Mouse (Mus musculus): ENCODE data around the gene Zc3hav1.

Gene Zc3hav1

GRCm38 (mm10) chr6:38352451-38352850 lies 2.0 kb downstream of the Zc3hav1 start:
- DNase-seq (ENCODE audit: low read depth, low spot score): no peak

DNA sequence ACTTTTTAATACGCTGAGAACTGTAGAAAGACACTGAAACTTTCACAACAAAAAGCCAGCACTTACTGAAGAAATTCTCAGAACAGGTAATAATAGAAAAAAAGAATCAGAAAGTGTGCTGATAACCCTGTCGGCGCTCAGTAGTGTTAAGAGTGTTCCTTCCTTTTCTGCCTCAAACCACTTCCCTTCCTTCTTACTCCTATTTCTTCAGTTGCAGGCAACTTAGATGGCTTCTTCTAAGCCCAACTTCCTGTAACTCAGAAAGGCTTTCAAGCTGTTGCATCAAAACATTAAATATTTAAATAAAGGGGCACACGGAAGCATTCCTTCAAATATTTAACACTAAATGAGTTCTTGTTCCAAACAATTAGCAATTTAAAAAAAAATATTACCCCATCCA lies 2.5 kb downstream of the Zc3hav1 start:
- no peak for DNase-seq (ENCODE audit: low read depth, low spot score)

DNA sequence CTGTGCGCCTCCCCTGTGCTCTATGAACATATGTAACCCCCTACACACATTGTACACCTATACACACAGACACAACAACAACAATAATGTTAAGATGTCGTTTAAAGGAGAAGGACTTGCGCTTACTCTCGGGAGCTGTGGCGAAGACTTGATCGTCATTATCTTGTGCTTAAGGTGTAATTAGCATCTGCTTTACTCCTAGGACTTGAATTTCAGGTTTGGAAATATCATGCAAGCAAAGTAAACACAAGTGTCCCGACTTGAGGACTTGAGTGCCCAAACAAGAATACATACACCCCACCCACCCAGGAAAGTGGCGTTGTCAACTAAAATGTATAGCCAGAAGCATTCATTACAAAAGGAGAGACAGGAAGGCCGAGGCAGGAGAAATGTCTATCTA lies 4.6 kb downstream of the Zc3hav1 start:
- DNase-seq (ENCODE audit: low read depth, low spot score): no peak

- no peak for DNase-seq (ENCODE audit: low read depth, low spot score)
These were observed 5.5 kb downstream of the Zc3hav1 start for GRCm38 (mm10) chr6:38348811-38349453.

DNA sequence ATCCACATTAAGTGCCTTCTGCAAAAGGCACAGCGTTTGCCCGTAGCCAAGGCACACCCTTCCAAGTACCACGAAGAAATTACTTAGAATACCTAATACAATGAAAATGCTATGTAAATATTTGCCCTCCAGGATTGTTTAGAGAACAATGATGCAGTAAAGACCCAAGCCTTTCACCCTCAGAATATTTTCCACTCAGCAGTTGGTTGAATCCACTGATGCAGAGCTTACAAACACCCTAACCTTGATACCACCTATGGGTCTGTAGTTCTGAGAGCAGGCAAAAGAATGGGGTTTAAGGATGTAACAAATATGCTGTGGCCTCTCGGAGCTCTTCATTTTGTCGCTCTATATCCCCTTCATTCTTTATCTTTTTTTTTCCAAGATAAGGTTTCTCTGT lies 6.5 kb downstream of the Zc3hav1 start:
- DNase-seq (ENCODE audit: low read depth, low spot score): no peak

- DNase-seq (ENCODE audit: low read depth, low spot score): no peak
These were observed 8.6 kb downstream of the Zc3hav1 start for GRCm38 (mm10) chr6:38345796-38346195.

DNA sequence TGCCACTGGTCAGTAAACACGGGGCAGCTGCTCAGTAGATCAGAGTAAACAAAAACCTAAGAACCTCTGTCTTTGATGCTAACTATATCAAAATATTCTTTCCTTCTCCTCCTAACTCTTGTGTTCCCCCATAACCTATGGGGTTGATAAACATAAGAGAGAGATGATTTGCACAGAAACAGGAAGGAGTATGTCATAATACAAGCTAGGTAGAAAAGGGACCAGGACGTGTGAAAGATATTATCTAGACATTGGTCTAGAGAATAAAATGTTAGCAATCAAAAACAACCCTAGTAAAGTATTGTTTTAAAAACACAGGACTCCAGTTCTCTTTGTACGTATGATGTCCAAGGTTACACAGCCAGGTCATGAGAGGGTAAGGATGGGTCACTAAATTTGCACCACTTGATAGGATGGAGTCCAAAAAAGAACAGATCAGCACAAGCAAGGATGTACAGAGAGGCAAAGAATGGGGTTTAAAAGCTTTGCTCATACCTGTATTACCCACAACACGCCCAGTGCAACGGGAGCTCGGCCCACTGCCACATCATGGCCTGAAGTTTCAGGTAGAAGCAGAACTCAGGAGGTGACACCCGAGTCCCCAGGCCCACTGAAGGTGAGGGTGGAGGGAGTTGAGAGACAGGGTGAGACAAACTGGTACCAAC lies 10.3 kb downstream of the Zc3hav1 start:
- no peak for DNase-seq (ENCODE audit: low read depth, low spot score)

DNA sequence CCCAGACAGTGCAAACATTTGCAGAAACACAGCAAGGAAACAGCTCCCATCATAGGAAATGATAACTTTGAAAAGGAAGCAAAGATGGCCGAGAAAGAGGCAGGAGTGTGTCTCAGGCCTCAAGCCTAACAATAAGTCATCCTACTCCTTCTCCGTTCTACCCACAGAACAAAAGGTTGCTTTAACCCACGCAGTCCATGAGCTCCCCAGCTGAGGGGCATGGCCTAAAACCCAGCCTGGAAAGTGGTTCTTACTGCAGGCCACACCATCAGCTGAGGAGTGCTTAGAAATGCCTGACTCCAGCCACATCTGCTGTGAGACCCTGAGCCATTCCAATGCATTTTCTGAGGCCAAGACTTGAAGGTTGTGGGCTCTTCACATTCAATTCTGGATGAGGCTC lies 10.8 kb downstream of the Zc3hav1 start:
- DNase-seq (ENCODE audit: low read depth, low spot score): no peak

GRCm38 (mm10) chr6:38342666-38342992 lies 11.8 kb downstream of the Zc3hav1 start:
- DNase-seq (ENCODE audit: low read depth, low spot score): no peak

- no peak for DNase-seq (ENCODE audit: low read depth, low spot score)
These were observed 12.4 kb downstream of the Zc3hav1 start for GRCm38 (mm10) chr6:38341751-38342665.

DNA sequence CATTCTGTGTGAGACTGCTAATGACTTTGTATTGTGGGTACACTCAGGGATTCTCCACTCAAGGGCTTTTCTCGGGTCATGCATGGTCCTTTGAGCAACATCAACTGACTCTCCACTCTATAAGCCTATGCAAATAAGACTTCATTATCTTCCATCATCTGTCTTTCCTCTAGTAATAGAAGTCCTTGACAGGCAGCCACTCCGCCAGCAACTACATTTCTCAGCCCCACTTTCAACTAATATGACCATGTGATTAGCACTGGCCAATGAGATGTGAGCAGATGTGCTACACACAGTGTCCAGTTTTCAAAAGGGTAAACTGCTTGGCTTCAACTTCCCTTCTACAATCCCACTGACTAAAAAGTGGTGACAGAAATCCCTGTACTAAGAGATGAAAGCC lies 15.3 kb downstream of the Zc3hav1 start:
- no peak for DNase-seq (ENCODE audit: low read depth, low spot score)

GRCm38 (mm10) chr6:38337951-38338350 lies 16.5 kb downstream of the Zc3hav1 start:
- DNase-seq (ENCODE audit: low read depth, low spot score): no peak

DNA sequence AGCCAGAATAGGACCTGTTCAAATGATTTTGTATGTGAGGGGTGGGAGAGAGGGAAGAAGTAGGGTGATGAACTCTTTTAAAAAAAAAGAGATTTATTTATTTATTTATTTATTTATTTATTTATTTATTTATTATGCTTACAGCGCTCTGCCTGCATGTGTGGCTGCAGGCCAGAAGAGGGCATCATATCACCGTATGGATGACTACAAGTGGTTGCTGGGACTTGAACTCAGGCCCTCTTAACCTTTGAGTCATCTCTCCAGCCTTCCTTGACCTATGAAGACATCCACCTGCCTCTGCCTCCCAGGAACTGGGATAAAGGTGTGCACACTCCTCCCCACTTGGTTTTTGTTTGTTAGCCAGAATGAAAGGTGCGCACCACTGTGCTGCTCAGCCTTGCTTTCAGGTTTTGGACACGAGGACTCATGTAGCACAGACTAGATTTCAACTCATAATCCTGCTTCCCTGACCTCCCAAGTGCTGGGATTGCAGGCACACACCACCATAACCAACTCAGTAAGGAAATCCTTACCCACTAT lies 17.2 kb downstream of the Zc3hav1 start:
- no peak for DNase-seq (ENCODE audit: low read depth, low spot score)

- DNase-seq (ENCODE audit: low read depth, low spot score): no peak
These were observed 19.1 kb downstream of the Zc3hav1 start for GRCm38 (mm10) chr6:38335264-38335663.

- DNase-seq (ENCODE audit: low read depth, low spot score): peak; percentile 16
These were observed 27.8 kb downstream of the Zc3hav1 start for GRCm38 (mm10) chr6:38326596-38326995.

DNA sequence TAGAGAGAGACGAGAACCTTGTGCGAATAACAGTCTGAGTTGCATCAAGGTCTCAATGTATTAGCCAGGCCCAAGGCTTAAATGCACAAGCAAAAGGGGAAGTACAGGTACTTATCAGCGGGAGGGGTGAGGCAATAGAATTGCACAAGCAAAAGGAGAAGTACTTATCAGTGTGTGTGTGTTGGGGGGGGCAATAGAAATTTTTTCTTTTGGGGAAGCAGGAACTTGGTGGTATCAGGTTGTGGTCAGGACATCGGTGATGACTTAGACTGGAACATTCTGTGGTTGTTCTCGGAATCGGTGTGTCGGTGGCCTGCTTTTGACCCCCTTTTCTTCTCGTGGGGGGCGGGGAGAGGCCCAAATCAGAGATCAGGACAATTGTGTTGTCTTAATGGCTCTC lies 33.8 kb downstream of the Zc3hav1 start:
- DNase-seq (ENCODE audit: low read depth, low spot score): no peak

- no peak for DNase-seq (ENCODE audit: low read depth, low spot score)
These were observed 38.4 kb downstream of the Zc3hav1 start for GRCm38 (mm10) chr6:38316050-38316449.

GRCm38 (mm10) chr6:38309741-38310140 lies 44.7 kb downstream of the Zc3hav1 start:
- no peak for DNase-seq (ENCODE audit: low read depth, low spot score)

DNA sequence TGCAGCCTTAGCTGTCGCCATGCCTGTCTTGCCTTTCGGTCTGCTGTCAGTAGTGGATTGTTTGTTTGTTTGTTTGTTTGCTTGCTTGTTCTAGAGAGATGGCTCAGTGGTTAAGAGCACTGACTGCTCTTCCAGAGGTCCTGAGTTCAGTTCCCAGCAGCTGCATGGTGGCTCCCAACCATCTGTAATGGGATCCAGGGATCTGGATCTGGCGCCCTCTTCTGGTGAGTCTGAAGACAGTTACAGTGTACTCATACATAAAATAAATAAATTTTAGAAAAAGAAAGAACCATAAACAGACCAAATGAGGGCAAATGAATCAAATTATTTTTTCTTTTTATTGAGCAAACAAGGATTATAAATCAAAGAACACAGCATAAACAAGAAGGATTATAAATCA lies 49.4 kb downstream of the Zc3hav1 start:
- DNase-seq (ENCODE audit: low read depth, low spot score): no peak

DNA sequence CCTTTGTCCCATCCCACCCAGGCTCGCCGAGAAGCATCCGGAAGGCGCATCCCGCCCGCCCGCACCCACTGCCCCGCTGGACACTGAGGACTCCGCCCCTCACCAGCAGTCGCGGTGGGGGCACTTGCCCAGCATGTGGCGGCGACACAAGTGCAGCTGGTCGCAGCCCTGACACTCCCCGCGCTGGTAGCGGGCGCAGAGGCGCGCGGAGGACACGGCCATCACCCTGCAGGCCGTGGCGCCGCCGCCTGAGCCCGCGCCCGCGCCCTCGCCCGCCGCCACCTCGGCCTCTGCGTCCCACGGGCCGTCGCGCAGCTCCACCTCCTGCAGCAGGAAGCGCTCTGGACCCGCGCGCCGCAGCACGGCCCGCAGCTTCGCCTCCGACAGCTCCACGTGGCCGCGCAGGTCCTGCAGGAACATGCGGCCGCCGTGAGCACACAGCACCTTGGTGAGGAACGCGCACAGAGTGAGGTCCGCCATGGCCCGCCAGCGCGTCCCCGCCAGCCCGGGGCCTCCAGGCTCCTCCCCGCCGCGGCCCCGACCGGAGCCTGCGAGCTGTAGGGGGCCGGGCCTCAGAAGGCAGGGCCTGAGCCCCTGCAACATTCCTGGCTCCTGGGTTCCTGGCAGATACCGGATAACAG lies 55.5 kb downstream of the Zc3hav1 start, which contains the start of gene Zc3hav1l:
Gene Zc3hav1l, minus strand, starts transcription at position 499 of the 641 bp plus-strand sequence.
- peak; percentile 49 for DNase-seq (ENCODE audit: low read depth, low spot score)

GRCm38 (mm10) chr6:38298246-38298635 lies 56.2 kb downstream of the Zc3hav1 start:
- DNase-seq (ENCODE audit: low read depth, low spot score): peak; percentile 8
